Mouse (Mus musculus): ENCODE results near the gene Plcb4.

- TF ChIP-seq HCFC1 (IDR thresholded peaks at IDR 0.05; ENCODE audit: borderline replicate concordance, insufficient read depth, low read length) (no peak), CHD2 (IDR thresholded peaks at IDR 0.05; ENCODE audit: low read depth, low read length) (no peak), ZNF384 (IDR thresholded peaks at IDR 0.05; ENCODE audit: low read depth, low read length) (no peak)
Measured at GRCm38 (mm10) chr2:135732651-135733050, 73.8 kb downstream of the Plcb4 start.
